Mouse (Mus musculus) urinary bladder, postnatal 36 days (tissue): Measurements from ENCODE around the gene Kpnb1.

Experiments used
- DNase-seq, 2 experiments: peaks; one replicate each; pipeline ENCODE4 v3.0.0; 2022; ENCODE audit warnings: low spot score in 2 of 2, mixed read lengths in 1 of 2

Kpnb1 gene

DNA sequence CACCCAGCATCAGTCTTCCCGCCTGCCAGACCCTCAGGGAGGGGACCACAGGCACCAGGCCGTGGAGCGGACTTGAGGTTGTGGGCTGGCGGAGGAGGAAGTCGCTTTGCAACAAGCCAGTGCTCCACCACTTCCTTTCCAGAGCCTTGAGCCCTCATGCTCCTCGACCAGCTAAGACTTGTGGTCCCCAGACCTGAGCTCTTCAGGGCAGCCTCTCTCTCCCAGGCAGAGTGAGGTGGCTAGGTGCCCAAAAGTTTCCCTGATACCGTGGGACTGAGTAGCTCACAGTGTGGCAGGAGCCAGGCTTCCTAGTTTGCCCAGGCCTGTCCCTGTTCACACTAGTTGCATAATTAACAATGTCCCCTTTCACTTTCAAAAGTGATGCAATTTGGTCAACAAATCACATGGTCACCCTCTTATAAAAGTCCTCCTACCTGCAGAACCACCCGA lies 45.5 kb downstream of the Kpnb1 start:
- peak; percentile 62 to 76 for DNase-seq

DNA sequence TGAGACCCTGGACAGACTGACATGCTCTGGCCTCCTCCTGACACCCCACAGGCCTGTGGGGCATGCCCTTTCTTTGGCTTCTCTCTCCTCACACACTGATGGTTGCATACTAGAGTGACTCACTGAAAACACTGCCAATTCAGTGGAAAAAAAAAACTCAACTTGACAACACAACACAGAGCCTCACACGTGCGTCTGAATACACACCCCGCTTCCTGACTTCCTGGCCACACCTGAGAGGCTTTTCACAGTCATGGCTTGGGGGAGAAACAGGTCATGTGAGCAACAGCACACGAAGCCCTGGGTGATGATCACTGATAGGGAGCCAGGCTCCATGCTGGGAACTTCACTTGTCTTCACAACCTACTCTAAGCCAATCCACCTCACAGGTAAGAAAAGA lies 46.9 kb downstream of the Kpnb1 start:
- DNase-seq, result no peak

DNA sequence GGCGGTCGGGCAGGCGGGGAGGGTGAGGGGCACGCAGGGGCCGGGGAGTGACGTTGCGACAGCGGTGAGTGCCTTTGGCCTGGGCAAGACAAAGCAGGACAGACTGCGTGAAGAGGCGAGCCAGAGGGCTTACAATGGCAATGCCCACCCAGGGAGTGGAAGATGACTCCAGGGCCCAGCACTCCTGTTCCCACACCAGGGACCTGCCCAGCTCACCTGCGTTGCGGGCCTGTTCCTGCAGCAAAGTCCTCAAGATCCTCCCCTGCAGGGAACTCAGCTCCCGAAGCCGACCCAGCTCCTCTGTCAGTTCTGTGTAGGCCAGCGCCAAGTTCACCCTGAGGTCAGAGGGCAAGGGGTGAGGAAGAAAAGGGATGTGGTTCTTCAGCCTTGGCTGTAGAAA lies 48.4 kb downstream of the Kpnb1 start:
- DNase-seq, result peak in 1 of 2 experiments; percentile 39

DNA sequence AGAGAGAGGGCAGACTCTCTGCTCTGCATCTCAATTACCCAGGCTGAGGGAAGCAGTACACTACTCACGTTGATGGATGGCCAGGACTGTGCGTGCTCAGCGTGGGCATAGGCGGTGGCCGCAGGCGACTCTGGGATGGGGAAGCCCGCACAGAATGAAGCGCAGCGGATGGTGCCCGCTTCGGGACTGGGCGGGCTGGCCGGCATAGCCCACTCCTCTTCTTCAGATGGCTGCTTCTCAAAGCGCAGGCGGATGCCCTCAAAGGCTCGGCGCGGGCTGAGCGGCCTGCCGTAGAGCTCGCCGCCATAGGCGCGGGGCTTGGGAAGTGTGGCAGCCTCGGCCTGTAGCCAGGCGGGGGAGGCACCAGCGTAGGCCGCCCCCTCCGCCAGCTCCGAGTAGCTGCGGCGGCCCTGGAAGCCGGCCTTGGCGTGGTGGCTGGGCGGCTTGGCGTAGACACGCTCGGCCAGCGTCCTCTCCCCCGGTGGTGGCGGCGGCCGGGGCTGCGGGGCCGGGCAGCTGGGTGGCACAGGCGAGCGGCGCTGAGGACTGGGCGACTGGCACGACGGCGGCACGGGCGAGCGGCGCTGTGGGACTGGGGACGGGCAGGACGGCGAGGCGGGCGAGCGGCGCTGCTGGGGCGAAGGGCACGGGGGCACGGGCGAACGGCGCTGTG lies 49.0 kb downstream of the Kpnb1 start:
- no peak for DNase-seq

DNA sequence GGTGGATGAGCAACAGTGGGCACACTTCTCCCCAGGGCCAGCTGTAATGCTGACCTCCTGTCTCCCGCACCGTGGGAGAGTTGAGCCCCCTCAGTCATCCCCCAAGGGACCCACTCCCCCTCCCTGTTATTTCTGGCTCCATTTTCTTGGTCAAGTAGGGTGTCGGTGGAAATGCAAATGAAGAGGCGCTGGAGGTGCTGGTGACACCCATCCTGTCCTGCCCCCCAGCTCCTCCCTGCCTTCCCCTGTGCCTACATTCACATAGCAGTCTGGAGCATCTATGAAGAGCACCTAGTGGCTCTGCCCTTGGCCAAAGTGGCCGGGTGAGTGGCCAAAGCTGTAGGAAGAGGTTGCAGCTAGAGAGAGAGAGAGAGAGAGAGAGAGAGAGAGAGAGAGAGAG lies 54.4 kb downstream of the Kpnb1 start:
- DNase-seq, result no peak

DNA sequence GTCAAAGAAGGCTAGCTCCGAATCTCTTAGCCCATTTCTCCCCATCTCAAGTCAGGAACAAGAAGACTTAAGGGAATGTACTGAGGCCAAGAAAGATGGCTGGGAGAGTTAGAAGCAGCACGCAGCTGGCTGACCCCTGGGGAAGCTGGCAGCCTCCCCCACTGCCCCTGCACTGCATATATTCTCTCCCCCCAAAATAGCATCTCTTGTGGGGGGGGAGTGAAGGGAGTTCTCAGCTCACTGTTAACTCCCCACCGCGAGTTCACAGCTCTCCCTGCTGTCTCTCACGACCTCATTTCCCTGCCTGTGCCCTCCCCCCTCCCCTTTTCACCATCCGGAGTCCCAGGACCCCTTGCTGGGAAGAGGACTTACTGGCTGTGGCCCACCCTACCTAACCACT lies 55.5 kb downstream of the Kpnb1 start:
- no peak for DNase-seq

DNA sequence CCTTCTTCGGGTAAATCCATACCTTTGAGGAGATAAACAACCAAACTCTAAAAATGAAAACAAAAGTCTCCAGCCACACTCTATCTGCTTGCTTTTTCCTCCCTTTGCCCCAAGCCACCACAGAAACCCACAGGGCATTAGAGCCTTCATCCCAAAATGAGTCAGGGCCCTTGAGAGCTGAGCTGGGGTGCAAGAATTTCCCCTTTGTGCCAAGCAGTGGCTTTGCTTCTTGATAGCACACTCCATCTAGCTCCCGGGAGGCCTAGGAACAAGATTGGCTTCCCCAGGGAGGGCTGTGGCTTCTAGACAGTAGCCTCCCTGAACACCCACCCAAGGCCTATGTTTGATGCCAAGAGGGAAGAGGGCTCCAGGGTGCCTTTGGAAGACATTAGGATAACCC lies 56.0 kb downstream of the Kpnb1 start:
- no peak for DNase-seq

DNA sequence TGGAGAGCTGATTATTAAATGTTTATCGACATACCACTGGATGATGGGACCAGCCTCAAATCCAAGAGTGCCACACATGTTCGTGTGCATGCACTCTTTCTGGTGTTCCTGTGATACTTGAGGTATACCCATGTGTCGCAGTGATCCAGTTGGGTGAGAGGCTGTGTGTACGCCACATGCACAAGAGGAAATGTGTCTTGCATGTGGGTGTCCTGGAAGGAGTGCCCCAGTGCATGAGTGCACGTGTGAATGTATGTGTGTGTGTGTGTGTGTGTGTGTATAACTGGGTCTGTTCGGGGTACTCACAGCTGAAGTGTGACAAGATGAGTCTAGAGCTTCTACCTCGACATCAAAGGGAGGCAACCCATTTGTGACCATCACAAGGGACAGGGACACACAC lies 57.4 kb downstream of the Kpnb1 start:
- DNase-seq, result no peak

DNA sequence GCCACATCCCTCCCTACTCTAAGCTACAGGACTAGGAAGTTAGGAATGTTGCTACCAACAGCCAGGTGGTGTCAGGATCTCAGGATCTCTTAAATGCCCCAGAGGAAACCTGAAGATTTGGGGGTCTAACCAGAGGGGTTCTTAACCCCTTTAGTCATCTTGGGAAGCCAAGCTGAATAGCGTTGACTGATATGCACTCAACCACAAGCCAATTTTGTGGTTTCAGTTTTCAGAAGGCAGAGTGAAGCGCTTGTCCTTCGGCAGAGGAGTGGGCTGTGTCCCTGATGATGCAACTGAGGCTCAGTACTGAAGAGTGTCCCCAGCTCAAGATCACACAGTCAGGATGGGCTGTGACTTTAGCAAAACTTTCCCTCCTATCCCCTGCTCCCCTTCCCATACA lies 58.7 kb downstream of the Kpnb1 start:
- no peak for DNase-seq

DNA sequence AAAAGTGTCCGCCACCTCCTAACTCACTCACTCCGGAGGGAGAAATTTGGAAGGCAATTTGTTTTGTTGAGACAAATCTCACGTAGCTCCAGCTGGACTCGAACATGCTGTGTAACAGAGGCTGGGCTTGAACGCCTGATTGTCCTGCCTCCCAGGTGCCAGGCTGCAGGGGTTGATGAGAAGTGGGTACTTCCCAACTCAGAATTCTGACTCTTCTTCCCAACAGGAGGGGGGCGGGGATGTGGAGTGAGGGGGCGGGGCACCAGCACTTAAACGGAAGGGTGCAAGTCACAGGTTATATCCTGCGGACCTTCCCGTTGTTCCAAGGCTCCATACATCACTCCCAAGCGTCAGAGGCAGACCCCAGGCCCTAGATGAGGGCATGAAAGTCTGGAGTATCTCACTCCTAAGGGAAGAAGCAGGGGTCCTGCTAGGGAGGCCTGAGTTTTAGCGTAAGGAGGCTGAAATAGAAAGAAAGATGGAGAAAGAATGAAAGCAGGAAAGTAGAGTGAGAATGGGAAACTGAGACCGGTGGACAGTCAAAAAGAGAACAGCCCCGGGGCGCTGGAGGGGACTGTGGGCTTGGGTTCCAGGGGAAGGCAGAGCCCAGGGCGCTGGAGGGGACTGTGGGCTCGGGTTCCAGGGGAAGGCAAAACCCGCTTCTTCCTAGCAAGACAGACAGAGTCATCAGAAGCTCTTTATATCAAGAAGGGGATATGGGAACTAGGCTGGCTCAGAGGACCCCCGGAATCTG lies 60.0 kb downstream of the Kpnb1 start:
- DNase-seq, result no peak

DNA sequence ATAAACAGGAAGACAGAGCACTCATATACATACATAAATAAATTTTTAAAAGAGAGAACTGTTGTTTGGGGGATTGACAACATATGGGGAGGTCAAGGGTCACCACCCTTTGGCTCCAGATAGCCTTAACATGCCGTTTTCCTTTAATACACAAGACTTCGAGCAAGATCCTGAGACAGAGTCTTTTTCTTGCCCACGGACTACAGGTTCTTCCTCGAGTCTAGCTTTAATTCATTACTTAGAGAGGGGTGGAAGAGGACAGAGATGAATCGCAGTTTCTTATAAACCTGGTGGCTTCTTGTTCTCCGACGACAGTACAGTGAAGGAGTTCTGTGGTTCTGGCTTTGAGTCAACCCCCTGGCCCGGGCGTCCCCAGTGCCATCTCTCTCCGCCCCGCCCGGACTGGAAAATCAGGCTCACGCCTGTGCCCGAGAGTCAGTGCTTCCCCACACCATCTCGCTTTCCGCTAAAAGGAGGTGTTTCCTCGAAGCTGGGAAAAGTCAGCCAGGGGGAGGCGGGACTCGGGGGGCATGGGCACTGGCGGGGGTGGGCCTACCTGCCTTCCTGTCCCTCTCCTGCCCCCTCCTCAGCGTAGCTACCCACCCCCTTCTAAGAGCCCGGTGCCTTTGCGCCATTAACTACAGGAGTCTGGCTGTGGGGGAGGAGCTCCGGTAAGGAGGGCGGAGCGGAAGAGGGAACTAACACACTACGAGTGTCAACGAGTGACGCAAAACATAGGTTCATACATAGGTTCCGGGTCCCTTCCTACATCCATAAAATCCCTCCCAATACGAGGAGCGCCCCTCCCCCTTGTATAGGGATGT lies 60.8 kb downstream of the Kpnb1 start:
- peak; percentile 60 to 65 for DNase-seq

DNA sequence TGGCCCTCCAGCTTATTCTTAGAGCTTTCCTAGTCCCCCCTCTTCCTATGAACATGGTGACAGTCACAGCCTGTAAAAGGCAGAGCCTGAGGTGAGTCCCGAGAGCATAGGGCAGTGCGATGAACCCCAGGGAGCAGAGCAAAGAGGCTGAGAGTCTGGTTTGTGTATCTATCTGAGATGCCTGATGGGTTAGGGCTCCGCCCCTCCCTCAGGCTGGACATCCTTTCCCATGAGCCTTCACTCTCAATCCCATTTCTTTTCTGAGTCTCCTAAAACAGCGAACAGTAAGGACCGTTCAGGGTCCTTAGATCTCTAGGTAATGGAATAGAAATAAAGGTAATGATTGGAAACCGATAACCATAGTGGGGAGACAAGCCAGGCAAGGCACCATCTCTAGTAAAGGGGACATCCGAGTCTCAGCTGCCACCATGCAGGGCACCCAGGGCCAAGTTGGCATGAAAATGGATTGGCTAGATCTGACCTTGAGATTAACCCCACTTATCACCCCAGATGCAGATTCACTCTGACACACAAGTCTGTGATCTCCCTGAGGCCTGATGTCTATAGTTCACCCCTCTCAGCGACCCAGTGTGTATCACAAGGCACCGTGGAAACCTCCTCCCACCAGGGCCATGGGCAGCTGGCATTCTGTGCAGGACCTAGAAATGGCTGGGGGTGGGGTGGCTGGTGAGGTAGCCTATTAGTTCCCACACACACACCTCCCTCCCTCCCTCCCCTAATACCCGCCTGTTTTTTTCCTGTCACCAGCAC lies 63.2 kb downstream of the Kpnb1 start:
- no peak for DNase-seq

DNA sequence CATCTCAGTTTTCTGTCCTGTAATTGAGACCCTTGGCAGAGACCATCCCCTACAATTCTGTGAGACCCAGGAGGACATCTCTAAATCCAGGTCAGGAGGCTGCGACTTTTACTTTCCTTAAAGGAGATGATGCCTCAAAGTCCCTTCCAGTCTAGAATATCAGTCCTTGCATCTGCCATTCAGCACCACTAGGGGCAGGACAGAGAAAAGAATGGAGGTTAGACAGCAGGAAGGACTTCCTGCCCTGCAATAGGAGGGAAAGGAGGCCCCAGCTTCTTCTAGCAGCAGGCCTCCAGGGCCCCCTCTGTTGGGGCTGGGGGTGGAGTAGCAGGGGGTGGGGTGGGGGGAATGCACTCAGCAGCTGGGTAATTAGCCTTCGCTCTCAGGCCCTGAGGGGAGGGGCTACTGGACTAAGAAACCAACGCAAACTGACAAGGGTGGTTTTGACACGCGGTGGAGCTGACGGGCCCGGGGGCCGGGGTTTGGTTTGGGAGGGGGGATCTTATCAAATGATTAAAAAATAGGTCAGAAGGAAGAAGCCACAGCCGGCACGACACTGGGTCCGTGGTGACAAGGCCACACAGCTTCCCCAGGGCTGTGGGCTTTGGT lies 64.3 kb downstream of the Kpnb1 start:
- DNase-seq, result no peak

DNA sequence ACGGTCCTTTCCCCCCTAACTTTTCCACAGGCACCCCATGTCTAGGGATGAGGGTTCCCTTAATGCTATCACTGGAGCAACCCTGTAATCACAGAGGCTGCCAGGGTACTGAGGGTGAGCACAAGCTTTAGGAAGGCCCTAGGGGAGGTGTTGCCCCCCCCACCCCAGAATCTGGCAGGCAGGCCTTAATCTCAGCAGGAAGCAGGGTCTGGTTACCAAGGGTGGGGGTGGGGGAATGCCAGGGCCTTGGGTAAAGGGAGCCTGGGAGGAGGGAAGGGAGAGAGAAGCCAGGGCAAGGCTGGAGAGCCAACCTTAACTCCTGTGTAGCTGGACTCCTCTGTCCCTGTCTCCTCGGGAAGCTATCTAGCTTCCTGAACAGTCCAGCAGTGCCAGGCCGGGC lies 67.0 kb downstream of the Kpnb1 start:
- DNase-seq, result no peak

DNA sequence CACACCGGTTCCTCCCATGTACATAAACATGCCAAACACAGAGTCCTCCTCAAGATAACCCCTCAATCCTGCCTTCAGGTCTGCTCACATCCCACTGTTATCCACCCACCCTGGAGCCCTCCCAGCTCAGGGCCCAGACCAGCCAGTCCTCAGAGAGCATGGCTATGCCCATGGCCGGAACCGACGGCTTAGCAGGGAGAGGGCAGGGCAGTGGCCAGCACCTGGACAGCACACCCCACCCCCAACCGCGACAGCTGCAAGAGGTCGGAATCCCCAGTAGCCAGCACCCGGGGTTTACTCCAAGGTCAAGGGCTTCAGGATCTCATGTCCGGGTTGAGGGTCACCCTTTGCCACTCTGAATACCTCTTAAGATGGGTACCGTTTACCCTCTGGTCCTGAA lies 67.5 kb downstream of the Kpnb1 start:
- DNase-seq, result no peak

DNA sequence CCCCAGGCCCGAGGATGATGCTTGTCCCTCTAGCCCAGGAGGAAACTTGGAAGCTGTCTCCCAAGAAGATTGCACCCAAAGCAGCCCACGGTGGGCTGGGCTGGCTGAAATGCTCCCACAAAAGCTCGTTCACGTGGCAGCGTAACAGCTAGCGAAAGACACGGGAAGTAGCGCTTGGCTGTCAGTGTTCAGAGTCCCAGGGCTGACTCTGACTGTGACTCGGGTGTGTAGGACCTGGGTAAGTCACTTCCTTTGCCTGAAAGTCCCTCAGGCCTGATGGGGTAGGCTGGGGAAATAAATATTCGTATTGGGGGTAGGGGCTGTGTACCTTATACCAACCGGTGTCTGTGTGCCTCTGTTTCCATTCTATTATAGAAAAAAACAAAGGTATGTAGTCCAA lies 71.9 kb downstream of the Kpnb1 start:
- no peak for DNase-seq

DNA sequence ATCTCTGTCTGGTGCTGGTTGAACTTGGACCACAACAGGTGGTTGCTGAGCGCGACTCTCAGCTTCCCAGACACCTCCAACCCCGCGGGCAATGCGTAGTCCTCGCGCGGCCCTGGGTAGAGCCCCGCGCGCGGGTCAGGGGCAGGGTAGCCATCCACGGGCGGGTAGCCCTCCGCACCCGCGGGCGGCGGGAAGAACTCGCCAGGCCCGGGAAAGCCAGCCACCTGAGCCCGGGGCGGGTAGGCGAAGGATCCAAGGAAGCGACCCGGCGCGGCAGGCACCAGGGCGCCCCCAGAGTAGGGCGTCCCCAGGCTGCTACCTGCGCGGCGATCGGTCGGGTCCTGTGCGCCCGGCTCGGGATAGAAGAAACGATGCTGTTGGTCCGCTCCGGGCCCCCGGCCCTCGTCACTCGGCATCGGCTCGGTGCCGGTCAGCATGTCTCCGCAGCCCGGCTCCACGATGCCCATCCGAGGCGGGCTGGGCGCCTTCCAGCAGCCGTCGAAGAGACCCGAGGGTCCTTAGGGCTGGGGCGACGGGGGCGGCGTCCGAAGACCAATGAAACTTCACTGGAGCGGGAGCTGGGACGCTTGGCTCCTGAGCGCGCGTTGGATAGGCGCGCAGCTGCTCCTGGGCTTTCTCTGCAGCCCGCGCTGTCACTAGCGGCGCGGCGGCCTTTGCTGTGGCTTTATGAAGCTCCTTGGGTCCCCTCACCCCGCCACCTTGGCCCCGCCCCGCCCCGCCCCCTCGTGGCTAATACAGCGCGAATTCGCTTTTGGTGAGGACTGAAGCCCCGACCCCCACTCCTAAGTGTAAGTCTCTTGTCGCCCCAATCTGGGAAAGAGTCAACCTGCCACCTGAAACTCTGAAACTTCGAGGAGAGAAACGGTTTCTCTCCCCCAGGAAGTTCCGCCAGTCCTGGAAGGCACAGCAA lies 72.7 kb downstream of the Kpnb1 start, which contains the start of gene Tbx21:
TSS of gene Tbx21 (minus strand) at position 661 of the 931 bp plus-strand sequence.
- DNase-seq, result no peak

DNA sequence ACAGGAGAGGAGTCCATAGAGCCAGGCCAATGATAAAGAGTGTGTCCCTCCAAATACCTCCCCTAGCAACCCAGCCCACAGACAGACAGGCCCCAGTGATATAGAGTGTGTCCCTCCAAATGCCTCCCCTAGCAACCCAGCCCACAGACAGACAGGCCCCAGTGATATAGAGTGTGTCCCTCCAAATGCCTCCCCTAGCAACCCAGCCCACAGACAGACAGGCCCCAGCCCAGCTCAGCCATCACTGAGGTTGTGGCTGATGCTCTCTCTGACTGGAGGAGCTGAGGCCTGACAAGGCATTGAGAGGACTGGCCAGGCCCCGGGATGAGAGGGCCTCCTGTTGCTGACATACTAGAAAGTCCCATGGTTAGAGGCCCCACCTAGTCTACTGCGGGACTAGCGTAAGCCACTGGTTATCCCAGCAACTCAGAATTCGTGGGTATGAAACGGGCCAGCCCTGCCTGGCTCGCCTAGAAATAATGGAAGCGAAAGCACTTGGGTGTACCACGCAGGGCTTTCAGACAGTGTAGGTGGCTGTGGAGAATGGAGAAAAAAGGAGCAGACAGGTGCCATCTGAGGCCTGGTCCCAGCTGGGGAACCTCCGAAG lies 75.1 kb downstream of the Kpnb1 start:
- DNase-seq, result no peak
